Mouse (Mus musculus) intestine, postnatal 0 days (tissue): ENCODE measurements around the gene Unc93a. TPM values are rescaled to one million over a fixed set of nuclear protein-coding genes. Genes with fewer than 3 reads are reported as not detected.
"Not testable (repeated sequence)": the region's sequence is repeated elsewhere in the genome, so short reads cannot be mapped to it uniquely, and the experiment has no call there.

Experiments
- ATAC-seq: fragments of 200-750 bp; cut with Nextera tagmentation; 2 replicates; pipeline ENCODE4 v1.8.0; 2017; ENCODE audit warnings: mild to moderate bottlenecking, moderate TSS enrichment, moderate library complexity
- H3K27ac ChIP-seq: fragments of 300-500 bp; sonication (generic); 2 replicates; pipeline ENCODE4 v1.5.1; 2014; ENCODE audit warnings: mild to moderate bottlenecking, low read depth, low read length, moderate library complexity
- H3K27me3 ChIP-seq: fragments of 300-500 bp; sonication (generic); replicated peaks from 2 replicates; pipeline ENCODE4 v1.6.1; 2014; ENCODE audit warnings: low read length, mixed read lengths; ENCODE audit not compliant: control insufficient read depth, insufficient read depth
- H3K36me3 ChIP-seq: fragments of 300-500 bp; sonication (generic); 2 replicates; pipeline ENCODE4 v1.6.1; 2014; ENCODE audit warnings: mild to moderate bottlenecking, moderate library complexity; ENCODE audit not compliant: control insufficient read depth, insufficient read depth
- H3K4me1 ChIP-seq: fragments of 300-500 bp; sonication (generic); replicated peaks from 2 replicates; pipeline ENCODE4 v1.6.1; 2014; ENCODE audit warnings: antibody characterized with exemption, low read length, mixed read lengths; ENCODE audit not compliant: control insufficient read depth, insufficient read depth
- H3K4me2 ChIP-seq: fragments of 300-500 bp; sonication (generic); replicated peaks from 2 replicates; pipeline ENCODE4 v1.6.1; 2014; ENCODE audit warnings: low read depth, mild to moderate bottlenecking, moderate library complexity
- H3K4me3 ChIP-seq: fragments of 300-500 bp; sonication (generic); 2 replicates; pipeline ENCODE4 v1.5.1; 2014; ENCODE audit warnings: low read depth, low read length
- H3K9ac ChIP-seq: fragments of 300-500 bp; sonication (generic); 2 replicates; pipeline ENCODE4 v1.6.1; 2014; ENCODE audit warnings: mild to moderate bottlenecking, low read depth, low read length
- H3K9me3 ChIP-seq: fragments of 300-500 bp; sonication (generic); 2 replicates; pipeline ENCODE4 v1.6.1; 2016; ENCODE audit warnings: mixed run types; ENCODE audit not compliant: control insufficient read depth
- CTCF ChIP-seq: sonication (generic); IDR thresholded peaks from 2 replicates; pipeline ENCODE4 v1.5.1; 2016; ENCODE audit warnings: low read depth, mild to moderate bottlenecking, control low read depth, antibody characterized with exemption, moderate library complexity
- WGBS: fragments of 180-500 bp; shearing (Covaris S2); extraction: QIAGEN DNeasy Blood & Tissue Kit; methylation state at CpG from one replicate; pipeline ENCODE4 v1.1.7; 2014; 5-methylcytosine and 5-hydroxymethylcytosine counted together
- polyA plus RNA-seq: library from polyadenylated mRNA; unstranded; fragments of >200 nt; fragmentation: Nextera tagmentation; extraction: Ambion mirVana; gene quantifications from 2 replicates; pipeline ENCODE4 v1.2.1, GENCODE M21; 2015

Unc93a gene
- 0.16 and 0.20 TPM in 2 replicates for polyA plus RNA-seq

DNA sequence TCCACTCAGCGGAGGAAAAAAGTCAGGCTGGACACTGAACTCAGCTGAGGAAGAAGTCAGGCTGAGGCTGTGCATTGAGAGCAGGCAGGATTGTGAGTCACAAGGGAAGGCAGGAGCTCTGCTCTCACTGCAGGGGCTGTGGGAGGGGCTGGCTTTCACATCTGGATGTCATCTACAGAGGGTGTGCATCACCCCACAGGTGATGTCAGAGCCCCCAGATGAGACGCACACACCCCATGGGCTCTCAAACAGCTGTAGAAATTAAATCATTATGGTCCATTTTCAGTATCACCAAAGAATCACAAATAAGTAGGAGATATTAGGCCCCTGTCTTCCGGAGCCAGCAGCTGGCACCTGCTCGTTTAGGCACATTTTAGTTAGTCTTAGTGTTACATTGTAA, at the start of gene Unc93a:
Gene Unc93a, minus strand, starts transcription at position 101 of the 400 bp plus-strand sequence.
- not testable (repeated sequence) for H3K27ac ChIP-seq, H3K27me3 ChIP-seq, H3K9me3 ChIP-seq, H3K4me1 ChIP-seq, H3K9ac ChIP-seq, H3K36me3 ChIP-seq, H3K4me3 ChIP-seq, ATAC-seq, H3K4me2 ChIP-seq
- WGBS = 85% methylated on average over 3 of the region's 4 CpGs

DNA sequence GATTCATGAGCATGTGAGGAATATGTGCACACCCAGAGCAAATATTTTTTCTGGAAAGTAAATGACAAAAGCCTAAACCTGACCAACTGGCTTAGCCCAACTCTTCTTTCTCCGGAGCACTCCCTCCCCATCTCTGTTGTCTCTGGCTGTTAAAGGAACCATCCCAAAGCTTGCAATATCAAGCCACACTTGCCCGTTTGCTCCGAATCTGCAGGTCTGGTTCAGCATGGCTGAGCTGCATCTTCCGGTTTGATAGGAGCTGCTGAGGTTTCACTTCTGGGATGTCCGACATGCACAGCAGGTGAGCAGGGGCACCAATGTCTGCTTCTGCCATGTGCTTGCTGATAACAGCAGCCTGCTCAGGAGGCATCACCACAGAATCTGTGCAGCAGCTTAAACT, 48.9 kb upstream of the Unc93a start:
- H3K9me3 ChIP-seq = peaks cover 11% of the 10 kb centered on the region; the same call in 1 of the 2 replicates
- not testable (repeated sequence) for H3K36me3 ChIP-seq, H3K4me3 ChIP-seq, H3K4me1 ChIP-seq, ATAC-seq, H3K27ac ChIP-seq, H3K27me3 ChIP-seq, H3K9ac ChIP-seq, H3K4me2 ChIP-seq
- WGBS = 88% methylated on average over 5 of the region's 5 CpGs

DNA sequence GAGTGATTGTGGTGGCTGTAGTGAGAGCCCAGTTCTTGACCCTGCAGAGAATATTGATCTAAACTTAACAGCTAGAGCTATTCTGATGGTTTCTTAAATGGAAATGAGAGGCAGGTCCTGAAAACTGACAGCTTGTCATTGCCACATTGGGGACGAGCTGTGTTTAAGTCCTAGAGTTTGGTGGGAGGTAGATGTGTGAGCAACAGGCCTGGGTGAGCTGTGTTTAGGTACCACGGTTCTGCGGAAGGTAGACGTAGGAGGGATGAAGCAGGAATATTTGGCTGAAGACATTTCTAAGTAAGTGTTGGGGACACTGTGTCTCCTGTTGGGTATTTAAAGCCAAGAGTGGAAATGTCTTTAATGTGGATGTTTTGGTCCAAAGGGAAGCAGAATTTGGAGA, 47.4 kb upstream of the Unc93a start:
- not testable (repeated sequence) for H3K27ac ChIP-seq, H3K36me3 ChIP-seq, H3K27me3 ChIP-seq, H3K4me1 ChIP-seq, H3K4me3 ChIP-seq, H3K9ac ChIP-seq, ATAC-seq, H3K9me3 ChIP-seq, H3K4me2 ChIP-seq
- 87% methylated on average over 4 of the region's 4 CpGs for WGBS

DNA sequence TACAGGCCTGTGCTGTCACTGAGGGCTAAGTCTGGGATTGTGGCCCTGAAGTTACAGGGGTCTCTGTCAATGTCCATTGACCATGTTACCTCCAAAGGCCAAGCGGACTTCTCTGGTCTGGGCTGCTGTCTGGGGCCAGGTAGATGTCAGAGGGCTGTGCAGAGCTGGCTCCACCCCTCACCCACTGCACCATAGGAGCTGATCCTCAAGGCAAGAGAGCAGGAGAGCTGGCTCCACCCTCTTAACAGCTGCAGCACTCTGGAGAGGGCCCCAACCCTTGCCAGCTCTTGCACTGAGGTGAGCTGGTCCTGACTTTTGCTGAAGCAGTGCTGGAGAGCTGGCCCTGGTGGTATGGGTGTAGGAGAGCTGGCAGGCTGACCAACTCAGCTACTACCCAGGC, 46.2 kb upstream of the Unc93a start:
- not testable (repeated sequence) for H3K4me3 ChIP-seq, H3K27me3 ChIP-seq, H3K9ac ChIP-seq, H3K27ac ChIP-seq, H3K36me3 ChIP-seq, H3K4me1 ChIP-seq, ATAC-seq, H3K9me3 ChIP-seq, H3K4me2 ChIP-seq
- 48% methylated on average over 1 of the region's 1 CpGs for WGBS

- H3K27ac ChIP-seq, H3K9me3 ChIP-seq, H3K4me3 ChIP-seq, ATAC-seq, H3K27me3 ChIP-seq, H3K4me1 ChIP-seq, H3K9ac ChIP-seq, H3K4me2 ChIP-seq, H3K36me3 ChIP-seq: not testable (repeated sequence)
- no CpG with 5 or more reads among the region's 1 CpGs for WGBS
Observed at GRCm38 (mm10) chr17:13175609-13176008, 44.0 kb upstream of the Unc93a start.

DNA sequence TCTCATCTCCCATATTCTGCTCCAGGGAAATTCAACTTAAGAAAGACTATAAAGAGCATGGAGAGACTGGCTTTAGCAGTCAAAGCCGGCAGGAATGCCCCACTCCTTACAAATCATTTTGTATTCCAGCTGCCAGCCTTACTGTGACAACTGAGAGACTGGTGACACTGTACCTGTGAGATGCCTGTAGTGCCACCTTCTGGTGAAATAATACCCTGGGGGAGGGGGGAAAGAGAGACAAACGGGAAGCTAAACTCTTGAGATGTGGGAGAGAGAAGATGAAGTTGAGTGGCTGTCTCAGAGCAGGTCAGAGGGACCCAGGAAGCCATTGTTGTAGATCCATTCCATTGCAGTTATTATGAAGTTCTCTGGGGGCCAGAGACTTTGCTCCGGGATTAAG, 42.4 kb upstream of the Unc93a start:
- ATAC-seq, H3K4me1 ChIP-seq: not testable (repeated sequence)
- WGBS = 67% methylated on average over 1 of the region's 3 CpGs

GRCm38 (mm10) chr17:13173578-13173977, 42.0 kb upstream of the Unc93a start:
- not testable (repeated sequence) for H3K4me1 ChIP-seq, H3K9me3 ChIP-seq, H3K4me2 ChIP-seq, H3K9ac ChIP-seq, H3K36me3 ChIP-seq, ATAC-seq, H3K27me3 ChIP-seq, H3K4me3 ChIP-seq, H3K27ac ChIP-seq
- WGBS = 86% methylated on average over 6 of the region's 6 CpGs

More for the DNA sequence above, 42.4 kb upstream of the Unc93a start:
- not testable (repeated sequence) for H3K27ac ChIP-seq, H3K36me3 ChIP-seq, H3K27me3 ChIP-seq, H3K9ac ChIP-seq, H3K4me3 ChIP-seq, H3K9me3 ChIP-seq, H3K4me2 ChIP-seq
- peak; percentile 15; the same call in 1 of the 2 replicates for TF ChIP-seq CTCF

DNA sequence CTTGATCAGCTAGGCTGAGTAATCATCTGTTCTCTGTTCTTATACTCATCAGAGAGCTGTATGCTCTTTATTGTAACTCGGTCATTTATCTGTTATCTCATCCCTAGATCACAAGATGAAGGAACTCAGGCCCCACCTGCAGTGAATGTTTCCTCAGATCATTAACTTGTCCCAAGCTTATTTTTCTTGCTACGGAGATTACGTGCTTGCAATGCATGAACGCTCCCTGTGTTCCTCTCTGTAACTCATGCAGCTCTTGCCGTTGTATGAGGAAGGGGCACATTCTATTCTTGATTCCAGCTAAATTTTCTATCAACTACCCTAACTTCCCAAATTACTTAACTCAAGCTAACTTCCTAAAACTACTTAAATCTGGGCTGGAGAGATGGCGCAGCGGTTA, 14.5 kb upstream of the Unc93a start:
- H3K4me2 ChIP-seq, H3K4me3 ChIP-seq, H3K27ac ChIP-seq, H3K9me3 ChIP-seq, H3K36me3 ChIP-seq, H3K27me3 ChIP-seq, ATAC-seq, H3K4me1 ChIP-seq, H3K9ac ChIP-seq: not testable (repeated sequence)
- WGBS = 86% methylated on average over 7 of the region's 7 CpGs

DNA sequence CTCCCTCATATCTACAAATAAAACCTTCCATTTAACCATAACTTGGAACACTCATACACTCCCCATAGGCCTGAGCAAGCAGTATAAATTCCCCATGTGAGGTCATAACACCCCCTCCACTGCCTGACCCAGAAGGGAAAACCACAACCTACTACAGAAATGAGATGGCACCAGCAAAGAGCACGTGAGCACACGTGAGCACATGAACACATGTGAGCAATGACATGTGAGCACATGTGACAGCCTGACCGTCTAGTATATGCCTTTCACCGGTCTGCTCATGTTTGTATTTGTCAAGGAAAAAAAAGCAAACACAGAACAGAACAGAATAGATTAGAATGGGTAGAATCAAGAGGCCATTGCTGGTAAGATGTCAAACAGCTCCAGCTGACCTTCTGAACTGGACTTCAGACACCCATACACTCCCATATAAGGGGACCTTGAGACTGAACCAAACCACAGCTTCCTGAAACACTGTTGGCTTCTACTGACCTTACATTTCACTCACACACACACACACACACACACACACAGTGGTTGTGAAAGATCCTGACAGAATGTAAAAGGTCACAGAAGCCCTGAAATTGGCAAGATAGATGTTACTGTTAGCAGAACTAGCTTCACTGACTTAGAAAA, 13.1 kb upstream of the Unc93a start:
- ATAC-seq = 0 out of 2 replicates have a peak, but pooled peaks have one; percentile 51
- H3K9me3 ChIP-seq, H3K36me3 ChIP-seq, H3K4me3 ChIP-seq, H3K4me1 ChIP-seq, H3K4me2 ChIP-seq, H3K9ac ChIP-seq, H3K27me3 ChIP-seq, H3K27ac ChIP-seq: not testable (repeated sequence)
- 76% methylated on average over 4 of the region's 4 CpGs for WGBS
